Mouse (Mus musculus): ENCODE measurements around the gene Cstl1.
"Not testable (repeated sequence)": the region's sequence is repeated elsewhere in the genome, so short reads cannot be mapped to it uniquely, and the experiment has no call there.

The Cstl1 gene

DNA sequence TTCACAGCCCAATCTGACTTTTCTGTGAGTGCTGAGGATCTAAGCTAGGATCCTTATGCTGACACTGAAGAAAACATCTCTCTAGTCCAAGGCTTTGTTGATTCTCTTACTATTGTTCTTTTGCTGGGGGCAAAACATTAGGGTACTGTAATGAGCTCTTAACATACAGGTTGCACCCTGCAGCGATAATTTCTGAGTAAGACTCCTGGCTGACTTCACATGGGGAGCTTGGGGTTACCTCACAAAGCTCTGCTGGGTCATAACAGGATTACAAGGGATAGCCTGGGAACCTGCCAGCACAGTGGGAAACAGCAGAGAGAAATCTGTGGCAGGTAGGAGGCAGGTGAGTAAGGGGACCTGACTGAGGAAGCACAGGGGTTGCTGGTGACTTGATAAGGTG lies at the start of gene Cstl1:
Gene Cstl1 (plus strand): TSS at position 301 of the 400 bp plus-strand sequence.
- DNase-seq (ENCODE audit: low read depth, low spot score) = no peak

DNA sequence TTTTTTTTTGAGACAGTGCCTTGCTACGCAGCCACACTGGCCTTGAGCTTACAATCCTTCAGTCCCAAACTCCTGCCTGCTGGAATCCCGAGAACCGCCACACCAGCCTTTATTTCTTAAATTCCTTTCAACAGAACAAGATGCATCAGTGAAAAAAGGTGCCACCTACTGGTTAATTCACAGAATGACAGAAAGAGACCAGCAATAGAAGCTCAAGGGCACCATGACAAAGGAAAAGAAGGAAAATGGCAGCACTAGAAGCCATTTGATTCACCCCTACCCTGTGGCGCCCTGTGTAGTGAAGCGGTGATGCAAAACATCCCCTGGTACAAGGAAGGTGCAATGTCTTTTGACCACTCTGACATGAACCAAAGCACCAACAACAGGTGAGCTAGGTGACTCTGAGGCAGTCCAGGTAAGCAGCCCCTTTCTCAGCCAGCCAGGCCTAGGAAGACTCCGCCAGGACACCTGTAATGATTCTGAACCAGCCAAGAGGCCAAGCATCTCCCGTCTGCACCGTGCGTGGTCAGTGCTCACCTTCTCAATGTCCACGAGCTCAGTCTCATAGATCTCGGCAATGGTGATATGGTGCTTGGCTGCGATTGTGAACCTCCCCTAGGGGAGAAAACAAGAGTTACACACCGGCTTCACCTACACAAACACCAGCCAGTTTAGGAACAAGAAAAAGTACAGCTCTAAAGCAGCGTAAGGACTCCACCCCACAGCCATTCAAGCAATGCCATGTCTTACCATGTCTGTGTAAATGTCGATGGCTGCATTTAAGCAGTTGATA lies 43.6 kb upstream of the Cstl1 start:
- no peak for DNase-seq (ENCODE audit: low read depth, low spot score)

GRCm38 (mm10) chr2:148707202-148707530 lies 43.0 kb upstream of the Cstl1 start:
- no peak for DNase-seq (ENCODE audit: low read depth, low spot score)

GRCm38 (mm10) chr2:148712326-148712725 lies 37.8 kb upstream of the Cstl1 start:
- no peak for DNase-seq (ENCODE audit: low read depth, low spot score)

DNA sequence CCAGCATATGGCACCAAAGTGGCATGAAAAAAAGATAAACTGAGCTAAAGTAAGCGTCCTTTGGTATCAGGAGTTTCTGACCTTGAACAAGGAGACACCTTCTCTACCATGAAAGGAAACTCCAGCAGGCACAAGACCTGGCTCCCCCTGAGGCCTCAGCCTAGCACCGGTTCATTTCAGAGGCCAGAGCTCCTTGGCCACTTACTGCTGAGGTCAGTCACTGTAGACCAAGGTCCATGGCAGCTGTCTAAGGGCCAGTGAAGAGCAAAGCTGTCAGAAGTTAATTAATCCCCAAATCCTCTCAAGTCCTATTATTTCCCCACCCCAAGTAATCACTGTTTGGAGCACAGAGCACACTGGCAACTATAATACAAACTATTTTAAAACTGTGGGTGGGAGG lies 33.1 kb upstream of the Cstl1 start:
- DNase-seq (ENCODE audit: low read depth, low spot score) = peak; percentile 39

- no peak for DNase-seq (ENCODE audit: low read depth, low spot score)
These were observed 30.7 kb upstream of the Cstl1 start for GRCm38 (mm10) chr2:148719271-148719995.

GRCm38 (mm10) chr2:148731614-148732326 lies 18.4 kb upstream of the Cstl1 start:
- DNase-seq (ENCODE audit: low read depth, low spot score) = no peak

GRCm38 (mm10) chr2:148732327-148733000 lies 17.7 kb upstream of the Cstl1 start, which contains the start of gene Napb:
Gene Napb, minus strand, starts transcription at chr2:148732467.
- DNase-seq (ENCODE audit: low read depth, low spot score) = peak; percentile 89

DNA sequence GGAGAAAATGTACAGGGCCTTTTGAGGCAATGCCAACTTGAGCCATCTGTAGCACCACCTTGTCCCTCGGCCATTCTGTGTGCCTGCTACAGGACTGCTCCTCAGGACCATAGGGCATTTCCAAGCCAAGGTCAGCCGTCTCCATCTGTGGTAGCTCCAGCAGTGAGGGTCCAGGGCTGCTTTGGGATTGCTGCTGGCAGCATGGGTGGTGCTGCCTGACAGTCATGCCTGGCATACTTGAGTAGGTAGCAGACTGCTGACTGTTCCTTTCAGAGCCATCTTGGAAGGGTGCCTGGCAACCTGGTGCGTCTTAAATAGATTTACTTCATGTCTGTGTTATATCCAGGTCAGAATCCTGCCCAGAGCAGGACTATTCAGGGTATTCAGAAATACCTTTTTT lies 7.2 kb upstream of the Cstl1 start:
- no peak for DNase-seq (ENCODE audit: low read depth, low spot score)

DNA sequence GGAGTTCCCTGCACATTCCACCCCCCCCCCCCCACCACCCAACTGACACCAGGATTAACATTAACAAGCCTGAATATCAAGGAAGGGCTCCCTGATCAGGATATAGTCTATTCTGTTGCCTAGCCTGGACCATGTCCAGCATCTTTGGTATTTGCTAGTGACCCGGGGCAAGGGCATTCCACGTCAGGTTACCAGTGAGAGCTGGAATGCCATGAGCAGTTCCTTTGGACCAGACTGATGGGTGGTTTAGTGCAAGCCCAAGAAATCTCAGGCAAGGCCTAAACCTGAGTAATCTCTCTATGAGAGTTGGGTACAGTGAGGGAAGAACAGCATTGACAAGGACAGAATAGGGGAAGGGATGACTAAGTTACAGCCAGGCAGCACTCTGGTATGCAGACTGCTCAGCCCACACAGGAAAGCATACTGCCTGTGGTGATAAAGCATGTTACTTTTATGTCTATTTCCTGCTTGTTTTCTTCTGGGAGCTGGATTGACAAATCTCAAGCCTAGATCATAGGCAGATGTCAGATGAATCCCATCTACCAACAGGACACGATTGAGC lies 6.2 kb upstream of the Cstl1 start:
- no peak for DNase-seq (ENCODE audit: low read depth, low spot score)

DNA sequence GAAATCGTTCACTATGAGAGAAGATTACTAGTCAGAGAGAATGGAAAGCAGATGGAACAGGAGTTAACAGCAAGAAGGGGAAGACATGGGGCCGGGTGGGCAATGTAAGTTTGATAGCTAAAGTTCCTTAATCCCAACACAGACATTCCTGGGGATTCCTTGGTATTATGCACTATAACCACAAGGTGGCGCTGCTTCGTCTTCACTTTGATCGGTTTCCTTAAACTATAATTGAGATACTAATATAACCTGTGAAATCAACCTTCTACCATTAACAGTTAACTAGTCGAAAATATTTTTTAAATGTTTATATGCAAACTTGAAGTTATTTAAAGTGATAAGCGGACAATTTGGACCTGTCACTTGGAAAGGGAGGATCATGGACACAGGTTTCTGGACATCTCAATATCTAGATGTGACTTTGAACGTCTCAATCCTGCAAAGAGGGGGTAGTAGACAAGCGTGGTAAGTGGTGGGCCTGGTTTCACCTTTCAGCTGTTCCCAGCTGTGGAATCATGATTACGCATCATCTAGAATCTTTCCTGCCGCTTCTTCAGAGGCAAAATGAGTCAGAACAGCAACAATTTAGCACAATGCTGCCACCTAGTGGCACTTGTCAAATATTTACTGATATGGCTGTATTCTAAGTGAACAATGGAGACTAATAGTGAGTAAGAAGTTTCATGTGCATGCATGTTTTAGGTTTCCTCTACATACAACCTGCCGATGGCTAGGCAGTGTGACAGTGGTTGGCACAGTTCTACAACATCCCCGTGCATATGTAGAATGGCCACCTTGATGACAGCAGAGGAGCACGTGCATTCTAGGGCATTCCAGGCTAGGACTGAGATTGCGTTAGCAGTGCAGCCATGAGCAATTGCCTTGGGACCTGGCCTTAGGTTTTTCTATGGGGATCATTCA lies 2.0 kb downstream of the Cstl1 start:
- peak; percentile 68 for DNase-seq (ENCODE audit: low read depth, low spot score)

- no peak for DNase-seq (ENCODE audit: low read depth, low spot score)
These were observed 4.2 kb downstream of the Cstl1 start for GRCm38 (mm10) chr2:148754310-148754846.

GRCm38 (mm10) chr2:148763648-148764388 lies 13.7 kb downstream of the Cstl1 start:
- DNase-seq (ENCODE audit: low read depth, low spot score) = no peak

- not testable (repeated sequence) for DNase-seq (ENCODE audit: low read depth, low spot score)
These were observed 21.2 kb downstream of the Cstl1 start, which contains the start of gene Cst11 for GRCm38 (mm10) chr2:148771397-148771796. Gene Cst11, minus strand, starts transcription at chr2:148771497.

DNA sequence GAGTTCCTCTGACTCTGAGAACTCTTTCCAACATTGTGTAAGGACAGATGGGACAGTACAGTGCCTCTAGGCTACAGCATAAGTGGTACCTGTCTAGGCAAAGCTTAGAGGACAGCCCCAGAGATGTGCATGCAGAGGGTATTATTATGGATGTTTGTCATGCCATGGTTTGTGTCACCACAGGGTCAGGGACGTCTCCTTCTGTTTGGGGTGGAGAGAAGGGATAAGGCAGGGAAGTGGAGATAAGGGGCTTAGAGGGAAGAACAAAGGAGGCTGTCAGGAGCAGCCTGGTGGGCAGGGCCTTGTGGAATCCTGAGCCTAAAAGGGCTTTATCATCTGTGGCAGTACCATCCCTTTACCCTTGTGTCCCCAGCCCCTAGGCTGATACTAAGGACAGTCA lies 31.6 kb downstream of the Cstl1 start, which contains the start of gene 8030411F24Rik:
Gene 8030411F24Rik (plus strand): TSS at position 301 of the 400 bp plus-strand sequence.
- no peak for DNase-seq (ENCODE audit: low read depth, low spot score)

DNA sequence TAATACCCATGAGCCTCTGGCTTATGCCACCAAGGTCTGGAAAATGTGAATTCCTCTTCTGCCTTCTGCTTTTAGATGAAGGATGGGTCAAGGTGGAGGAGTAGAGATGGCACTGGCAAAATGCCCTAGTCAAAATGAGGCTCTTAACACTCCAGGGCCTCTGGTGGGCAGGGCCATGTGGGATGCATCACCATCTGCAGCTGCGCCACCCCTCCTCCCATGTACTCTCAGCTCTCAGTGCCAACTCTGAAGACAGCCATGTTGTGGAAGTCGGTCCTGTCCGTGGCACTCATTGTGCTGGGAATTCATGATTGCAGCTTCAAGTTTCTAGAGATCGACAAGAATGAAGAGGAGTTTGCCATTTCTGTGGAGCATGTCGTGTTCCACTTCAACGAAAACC lies 39.0 kb downstream of the Cstl1 start, which contains the start of gene Cst12:
Gene Cst12 (plus strand): TSS at position 220 of the 400 bp plus-strand sequence.
- DNase-seq (ENCODE audit: low read depth, low spot score) = no peak

- DNase-seq (ENCODE audit: low read depth, low spot score) = no peak
These were observed 48.3 kb downstream of the Cstl1 start, which contains the start of gene Cst8 for GRCm38 (mm10) chr2:148798485-148798884. Gene Cst8, plus strand, starts transcription at chr2:148798785.

DNA sequence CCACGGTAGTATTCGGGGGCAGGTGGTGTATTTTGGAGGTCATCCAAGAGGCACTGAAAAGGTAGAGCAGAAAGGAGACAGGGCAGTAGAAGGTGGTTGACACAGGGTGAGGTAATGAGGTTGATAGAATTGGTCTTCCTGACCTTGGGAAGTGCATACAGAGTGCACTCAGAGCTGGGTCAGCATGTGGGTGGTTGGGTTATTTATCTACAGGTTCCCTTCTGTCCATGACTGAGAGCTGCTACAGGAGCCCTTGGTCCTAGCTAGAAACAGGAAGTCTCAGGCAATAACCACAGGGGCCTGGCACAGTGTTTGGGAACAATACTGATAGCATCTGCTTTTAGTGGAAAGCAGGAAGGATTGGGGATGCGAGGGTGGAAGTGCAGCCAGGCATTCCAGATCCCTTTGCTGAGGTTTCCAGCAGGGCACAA lies 51.3 kb downstream of the Cstl1 start:
- DNase-seq (ENCODE audit: low read depth, low spot score) = no peak

Data from retina, adult 2 months (tissue).